Mouse (Mus musculus): ENCODE data around the gene Kif23. TPM values are rescaled to one million over a fixed set of nuclear protein-coding genes. Genes with fewer than 3 reads are reported as not detected.

The Kif23 gene
- polyA plus RNA-seq, 1 experiment from 2014 or later = 131 TPM

- Histone ChIP-seq H3K4me1 (ENCODE audit: control insufficient read depth, insufficient read depth, low read length) (0 out of 2 replicates have a peak, but pooled peaks cover 3% of the 10 kb centered on the region), H3K27me3 (ENCODE audit: control insufficient read depth, insufficient read depth, low read length) (no peaks in the 10 kb centered on the region), H3K27ac (replicated peaks; ENCODE audit: low read depth, low read length) (no peak overlapping the region), H3K4me3 (ENCODE audit: low read depth, low read length) (no peak overlapping the region), H3K9me3 (ENCODE audit: control insufficient read depth, low read length) (no peaks in the 10 kb centered on the region), H3K9ac (ENCODE audit: low read length) (no peak overlapping the region), H3K36me3 (ENCODE audit: control insufficient read depth, insufficient read depth, low read length) (peaks cover 2% of the 10 kb centered on the region; the same call in 1 of the 2 replicates), H3K4me2 (ENCODE audit: low read depth, severe bottlenecking) (no peak overlapping the region)
- no peak for ATAC-seq (ENCODE audit: insufficient number of reproducible peaks, low FRiP score, low TSS enrichment, low read depth)
- peak; percentile 63 for DNase-seq (ENCODE audit: low spot score)
- 67% methylated on average over 10 of the region's 10 CpGs for WGBS
Measured at GRCm38 (mm10) chr9:61906912-61907311, 39.7 kb downstream of the Kif23 start.

DNA sequence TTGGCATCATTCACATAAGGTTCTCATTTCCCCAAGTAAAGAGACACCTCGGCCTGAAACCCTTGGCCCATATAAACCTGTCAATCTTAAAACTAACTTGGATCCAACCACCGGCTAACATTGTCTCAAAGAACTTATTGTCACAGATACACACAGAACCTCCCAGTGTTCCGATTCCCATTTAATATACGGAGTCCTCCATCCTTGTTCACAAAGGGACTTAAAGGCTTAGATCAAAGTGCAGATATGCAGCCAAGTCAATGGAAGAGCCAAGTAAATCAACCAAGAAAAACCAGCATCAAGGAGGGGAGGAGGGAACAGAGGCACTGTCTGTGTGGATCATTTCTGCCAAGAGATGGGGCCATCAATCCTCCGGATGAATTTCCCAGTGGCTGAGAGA is 41.0 kb downstream of the Kif23 start:
- ATAC-seq (ENCODE audit: insufficient number of reproducible peaks, low FRiP score, low TSS enrichment, low read depth) = no peak
- Histone ChIP-seq H3K4me1 (ENCODE audit: control insufficient read depth, insufficient read depth, low read length) (0 out of 2 replicates have a peak, but pooled peaks cover 3% of the 10 kb centered on the region), H3K27me3 (ENCODE audit: control insufficient read depth, insufficient read depth, low read length) (no peaks in the 10 kb centered on the region), H3K4me3 (ENCODE audit: low read depth, low read length) (no peak overlapping the region), H3K36me3 (ENCODE audit: control insufficient read depth, insufficient read depth, low read length) (no peaks in the 10 kb centered on the region; the same call in 1 of the 2 replicates), H3K9me3 (ENCODE audit: control insufficient read depth, low read length) (no peaks in the 10 kb centered on the region), H3K9ac (ENCODE audit: low read length) (no peak overlapping the region), H3K4me2 (ENCODE audit: low read depth, severe bottlenecking) (no peak overlapping the region), H3K27ac (replicated peaks; ENCODE audit: low read depth, low read length) (no peak overlapping the region)
- WGBS = 55% methylated on average over 5 of the region's 5 CpGs
- DNase-seq (ENCODE audit: low spot score) = no peak

- 62% methylated on average over 7 of the region's 7 CpGs for WGBS
- H3K27ac ChIP-seq (replicated peaks; ENCODE audit: low read depth, low read length) = no peak overlapping the region
- no peaks in the 10 kb centered on the region for H3K27me3 ChIP-seq (ENCODE audit: control insufficient read depth, insufficient read depth, low read length)
- H3K36me3 ChIP-seq (ENCODE audit: control insufficient read depth, insufficient read depth, low read length) = no peaks in the 10 kb centered on the region; the same call in 1 of the 2 replicates
- no peaks in the 10 kb centered on the region for H3K9me3 ChIP-seq (ENCODE audit: control insufficient read depth, low read length)
- H3K4me1 ChIP-seq (ENCODE audit: control insufficient read depth, insufficient read depth, low read length) = 0 out of 2 replicates have a peak, but pooled peaks cover 3% of the 10 kb centered on the region
- H3K9ac ChIP-seq (ENCODE audit: low read length) = no peak overlapping the region
- ATAC-seq (ENCODE audit: insufficient number of reproducible peaks, low FRiP score, low TSS enrichment, low read depth) (no peak), DNase-seq (ENCODE audit: low spot score) (no peak)
- H3K4me2 ChIP-seq (ENCODE audit: low read depth, severe bottlenecking) = no peak overlapping the region
- H3K4me3 ChIP-seq (ENCODE audit: low read depth, low read length) = no peak overlapping the region
Measured at GRCm38 (mm10) chr9:61904201-61904600, 42.4 kb downstream of the Kif23 start.

- H3K36me3 ChIP-seq (ENCODE audit: control insufficient read depth, insufficient read depth, low read length) = no peaks in the 10 kb centered on the region
- WGBS = 66% methylated on average over 9 of the region's 9 CpGs
- H3K27ac ChIP-seq (replicated peaks; ENCODE audit: low read depth, low read length) = no peak overlapping the region
- DNase-seq (ENCODE audit: low spot score) = no peak
- 0 out of 2 replicates have a peak, but pooled peaks cover 3% of the 10 kb centered on the region for H3K4me1 ChIP-seq (ENCODE audit: control insufficient read depth, insufficient read depth, low read length)
- H3K4me3 ChIP-seq (ENCODE audit: low read depth, low read length) = no peak overlapping the region
- H3K4me2 ChIP-seq (ENCODE audit: low read depth, severe bottlenecking) = no peak overlapping the region
- H3K9ac ChIP-seq (ENCODE audit: low read length) = no peak overlapping the region
- no peak for ATAC-seq (ENCODE audit: insufficient number of reproducible peaks, low FRiP score, low TSS enrichment, low read depth)
- no peaks in the 10 kb centered on the region for H3K9me3 ChIP-seq (ENCODE audit: control insufficient read depth, low read length)
- H3K27me3 ChIP-seq (ENCODE audit: control insufficient read depth, insufficient read depth, low read length) = no peaks in the 10 kb centered on the region
Measured at GRCm38 (mm10) chr9:61902445-61902844, 44.1 kb downstream of the Kif23 start.

- Histone ChIP-seq H3K36me3 (ENCODE audit: control insufficient read depth, insufficient read depth, low read length) (no peaks in the 10 kb centered on the region), H3K27me3 (ENCODE audit: control insufficient read depth, insufficient read depth, low read length) (no peaks in the 10 kb centered on the region), H3K4me2 (ENCODE audit: low read depth, severe bottlenecking) (no peak overlapping the region), H3K4me1 (ENCODE audit: control insufficient read depth, insufficient read depth, low read length) (peaks cover 8% of the 10 kb centered on the region; the same call in 1 of the 2 replicates), H3K9me3 (ENCODE audit: control insufficient read depth, low read length) (no peaks in the 10 kb centered on the region), H3K4me3 (ENCODE audit: low read depth, low read length) (no peak overlapping the region), H3K9ac (ENCODE audit: low read length) (no peak overlapping the region), H3K27ac (replicated peaks; ENCODE audit: low read depth, low read length) (no peak overlapping the region; the same call in 1 of the 2 replicates)
- ATAC-seq (ENCODE audit: insufficient number of reproducible peaks, low FRiP score, low TSS enrichment, low read depth) = no peak
- 78% methylated on average over 4 of the region's 4 CpGs for WGBS
- DNase-seq (ENCODE audit: low spot score) = no peak
Measured at GRCm38 (mm10) chr9:61901574-61901973, 45.0 kb downstream of the Kif23 start.

GRCm38 (mm10) chr9:61899804-61900203 is 46.8 kb downstream of the Kif23 start:
- Histone ChIP-seq H3K36me3 (ENCODE audit: control insufficient read depth, insufficient read depth, low read length) (no peaks in the 10 kb centered on the region), H3K9ac (ENCODE audit: low read length) (no peak overlapping the region), H3K27ac (replicated peaks; ENCODE audit: low read depth, low read length) (no peak overlapping the region), H3K9me3 (ENCODE audit: control insufficient read depth, low read length) (no peaks in the 10 kb centered on the region), H3K4me3 (ENCODE audit: low read depth, low read length) (no peak overlapping the region), H3K27me3 (ENCODE audit: control insufficient read depth, insufficient read depth, low read length) (no peaks in the 10 kb centered on the region), H3K4me1 (ENCODE audit: control insufficient read depth, insufficient read depth, low read length) (peaks cover 11% of the 10 kb centered on the region; the same call in 1 of the 2 replicates), H3K4me2 (ENCODE audit: low read depth, severe bottlenecking) (peak overlapping the region; percentile 35; the same call in 1 of the 2 replicates)
- peak; percentile 91 for DNase-seq (ENCODE audit: low spot score)
- ATAC-seq (ENCODE audit: insufficient number of reproducible peaks, low FRiP score, low TSS enrichment, low read depth) = no peak
- 6% methylated on average over 16 of the region's 16 CpGs for WGBS

DNA sequence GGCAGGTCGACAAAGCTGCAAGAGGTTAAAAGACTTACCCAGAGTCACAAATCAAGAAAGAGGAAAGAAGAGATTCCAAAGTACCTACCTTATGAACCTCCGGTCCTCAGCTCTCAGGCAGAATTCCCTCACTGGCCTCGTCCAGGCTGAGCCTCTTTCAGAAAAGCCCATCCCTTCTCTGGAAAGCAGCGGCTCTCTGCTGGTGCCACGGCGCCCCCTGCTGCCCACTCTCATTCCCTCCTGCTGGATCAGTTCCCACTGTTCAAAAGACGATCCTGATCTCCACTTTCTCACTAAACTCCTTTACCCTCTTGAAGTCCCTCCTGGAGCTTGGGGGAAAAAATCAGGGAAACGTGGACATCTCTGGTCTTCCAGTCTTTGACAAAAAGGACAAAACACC is 48.2 kb downstream of the Kif23 start:
- Histone ChIP-seq H3K4me3 (ENCODE audit: low read depth, low read length) (no peak overlapping the region), H3K27me3 (ENCODE audit: control insufficient read depth, insufficient read depth, low read length) (no peaks in the 10 kb centered on the region), H3K9me3 (ENCODE audit: control insufficient read depth, low read length) (no peaks in the 10 kb centered on the region), H3K36me3 (ENCODE audit: control insufficient read depth, insufficient read depth, low read length) (no peaks in the 10 kb centered on the region), H3K9ac (ENCODE audit: low read length) (no peak overlapping the region), H3K27ac (replicated peaks; ENCODE audit: low read depth, low read length) (no peak overlapping the region), H3K4me2 (ENCODE audit: low read depth, severe bottlenecking) (no peak overlapping the region), H3K4me1 (ENCODE audit: control insufficient read depth, insufficient read depth, low read length) (peaks cover 11% of the 10 kb centered on the region; the same call in 1 of the 2 replicates)
- WGBS = 3% methylated on average over 8 of the region's 8 CpGs
- peak; percentile 95 for DNase-seq (ENCODE audit: low spot score)
- ATAC-seq (ENCODE audit: insufficient number of reproducible peaks, low FRiP score, low TSS enrichment, low read depth) = no peak

DNA sequence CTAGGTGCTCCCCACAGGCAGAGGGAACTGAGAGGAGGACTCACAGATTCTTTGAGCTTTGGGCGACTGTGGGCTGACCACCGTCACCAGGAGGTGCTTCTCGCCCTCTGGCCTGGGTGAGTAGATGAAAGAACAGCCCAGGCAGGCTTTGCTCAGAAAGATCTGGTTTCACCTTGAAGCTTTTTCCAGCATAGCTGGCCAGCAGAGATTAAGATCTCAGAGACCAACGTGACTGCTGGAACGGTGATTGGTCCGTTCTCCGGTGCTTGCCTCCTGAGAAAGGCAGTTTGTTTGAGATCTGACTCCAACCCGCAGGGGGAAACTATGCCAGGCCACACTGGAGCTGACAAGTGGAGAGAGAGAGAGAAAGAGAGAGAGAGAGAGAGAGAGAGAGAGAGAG is 51.6 kb downstream of the Kif23 start:
- WGBS = 40% methylated on average over 8 of the region's 8 CpGs
- ATAC-seq (ENCODE audit: insufficient number of reproducible peaks, low FRiP score, low TSS enrichment, low read depth) (no peak), DNase-seq (ENCODE audit: low spot score) (no peak)
- H3K4me2 ChIP-seq (ENCODE audit: low read depth, severe bottlenecking) = no peak overlapping the region
- H3K4me3 ChIP-seq (ENCODE audit: low read depth, low read length) = no peak overlapping the region
- no peaks in the 10 kb centered on the region for H3K36me3 ChIP-seq (ENCODE audit: control insufficient read depth, insufficient read depth, low read length)
- H3K9ac ChIP-seq (ENCODE audit: low read length) = peak overlapping the region; percentile 27; the same call in 1 of the 2 replicates
- no peaks in the 10 kb centered on the region for H3K9me3 ChIP-seq (ENCODE audit: control insufficient read depth, low read length)
- 0 out of 2 replicates have a peak overlapping the region, but pooled peaks have one; percentile 18 for H3K27ac ChIP-seq (replicated peaks; ENCODE audit: low read depth, low read length)
- H3K27me3 ChIP-seq (ENCODE audit: control insufficient read depth, insufficient read depth, low read length) = no peaks in the 10 kb centered on the region
- peaks cover 11% of the 10 kb centered on the region; the same call in 1 of the 2 replicates for H3K4me1 ChIP-seq (ENCODE audit: control insufficient read depth, insufficient read depth, low read length)

GRCm38 (mm10) chr9:61889855-61890254 is 56.7 kb downstream of the Kif23 start:
- H3K9ac ChIP-seq (ENCODE audit: low read length) = no peak overlapping the region
- 74% methylated on average over 8 of the region's 8 CpGs for WGBS
- H3K4me1 ChIP-seq (ENCODE audit: control insufficient read depth, insufficient read depth, low read length) = no peaks in the 10 kb centered on the region
- ATAC-seq (ENCODE audit: insufficient number of reproducible peaks, low FRiP score, low TSS enrichment, low read depth) (no peak), DNase-seq (ENCODE audit: low spot score) (no peak)
- no peaks in the 10 kb centered on the region for H3K36me3 ChIP-seq (ENCODE audit: control insufficient read depth, insufficient read depth, low read length)
- no peak overlapping the region for H3K4me3 ChIP-seq (ENCODE audit: low read depth, low read length)
- no peak overlapping the region for H3K27ac ChIP-seq (replicated peaks; ENCODE audit: low read depth, low read length)
- no peaks in the 10 kb centered on the region for H3K9me3 ChIP-seq (ENCODE audit: control insufficient read depth, low read length)
- H3K27me3 ChIP-seq (ENCODE audit: control insufficient read depth, insufficient read depth, low read length) = no peaks in the 10 kb centered on the region
- H3K4me2 ChIP-seq (ENCODE audit: low read depth, severe bottlenecking) = no peak overlapping the region

All from limb, embryonic 11.5 days (tissue).